15 mouse cellular contexts compared by ENCODE assay signal in genomic region chr10:70442623-70443022, GRCm38 (mm10). TPM values are rescaled to one million over a fixed set of nuclear protein-coding genes. Genes with fewer than 3 reads are reported as not detected.
DNase-seq lines count a peak whose midpoint lies in the region; ATAC-seq lines count a peak whose summit lies in the region.
"Had no signal": no experiment of that assay in that cellular context is flagged by ENCODE, and none has a peak within 500 bp of the region (broad histone marks: within the 10 kb centered on the region; RNA-seq: fewer than 3 reads in every experiment).

No protein-coding gene starts in this region.

- H3K9ac ChIP-seq in forebrain, embryonic 13.5 days, result 0 out of 2 replicates have a peak overlapping the region, but pooled peaks have one; percentile 84
- H3K9ac ChIP-seq in limb, embryonic 12.5 days (replicated peaks), result no peak overlapping the region
- H3K9ac ChIP-seq in hindbrain, embryonic 16.5 days (ENCODE audit: low read depth, low read length), result no peak overlapping the region
- H3K9ac ChIP-seq in neural tube, embryonic 15.5 days (replicated peaks), result no peak overlapping the region
- H3K9ac ChIP-seq in liver, embryonic 11.5 days (ENCODE audit: low read depth, low read length), result no peak overlapping the region
- no peak overlapping the region for H3K9ac ChIP-seq in kidney, embryonic 15.5 days
- H3K9ac ChIP-seq: embryonic facial prominence, embryonic 12.5 days; liver, embryonic 15.5 days had no signal

- WGBS in forebrain, embryonic 13.5 days, result 80% methylated on average over 5 of the region's 5 CpGs
- 86% methylated on average over 5 of the region's 5 CpGs for WGBS in forebrain, embryonic 10.5 days
- WGBS in limb, embryonic 12.5 days, result 72% methylated on average over 5 of the region's 5 CpGs
- WGBS in limb, embryonic 10.5 days, result 81% methylated on average over 5 of the region's 5 CpGs
- 78% methylated on average over 5 of the region's 5 CpGs for WGBS in hindbrain, embryonic 16.5 days
- WGBS in neural tube, embryonic 15.5 days, result 66% methylated on average over 5 of the region's 5 CpGs
- WGBS in liver, embryonic 11.5 days, result 80% methylated on average over 5 of the region's 5 CpGs
- 75% methylated on average over 5 of the region's 5 CpGs for WGBS in kidney, embryonic 15.5 days

- DNase-seq in forebrain, embryonic 10.5 days (ENCODE audit: extremely low spot score, low spot score), result no peak
- no peak for DNase-seq in limb, embryonic 10.5 days (ENCODE audit: low spot score)
- DNase-seq in liver, embryonic 11.5 days (ENCODE audit: low spot score), result no peak
- DNase-seq: cerebellum, adult 2 months; kidney, postnatal 25 days; lung, postnatal 4 days; spleen, adult 18-20 months; thymus, adult 18-20 months had no signal

- H3K4me1 ChIP-seq in forebrain, embryonic 13.5 days, result peaks cover 30% of the 10 kb centered on the region
- H3K4me1 ChIP-seq in forebrain, embryonic 10.5 days, result peaks cover 36% of the 10 kb centered on the region
- H3K4me1 ChIP-seq in limb, embryonic 12.5 days (replicated peaks), result peaks cover 16% of the 10 kb centered on the region
- peaks cover 7% of the 10 kb centered on the region for H3K4me1 ChIP-seq in limb, embryonic 10.5 days
- H3K4me1 ChIP-seq in hindbrain, embryonic 16.5 days (ENCODE audit: control insufficient read depth, insufficient read depth, low read depth, low read length), result peaks cover 29% of the 10 kb centered on the region
- H3K4me1 ChIP-seq in neural tube, embryonic 15.5 days, result peaks cover 31% of the 10 kb centered on the region
- no peaks in the 10 kb centered on the region for H3K4me1 ChIP-seq in liver, embryonic 11.5 days (replicated peaks; ENCODE audit: control insufficient read depth, insufficient read depth, low read length)
- peaks cover 16% of the 10 kb centered on the region for H3K4me1 ChIP-seq in kidney, embryonic 15.5 days
- H3K4me1 ChIP-seq: liver, embryonic 15.5 days had no signal

- peak overlapping the region; percentile 65 for H3K4me2 ChIP-seq in forebrain, embryonic 13.5 days
- peak overlapping the region; percentile 87; the same call in 1 of the 2 replicates for H3K4me2 ChIP-seq in limb, embryonic 12.5 days
- H3K4me2 ChIP-seq in hindbrain, embryonic 16.5 days (ENCODE audit: low read length), result peak overlapping the region; percentile 65
- peak overlapping the region; percentile 70 for H3K4me2 ChIP-seq in neural tube, embryonic 15.5 days
- no peak overlapping the region for H3K4me2 ChIP-seq in liver, embryonic 11.5 days
- H3K4me2 ChIP-seq in kidney, embryonic 15.5 days, result no peak overlapping the region
- H3K4me2 ChIP-seq: liver, embryonic 15.5 days had no signal

- no peaks in the 10 kb centered on the region for H3K27me3 ChIP-seq in forebrain, embryonic 13.5 days
- H3K27me3 ChIP-seq in forebrain, embryonic 10.5 days (ENCODE audit: poor library complexity, severe bottlenecking), result peaks cover 15% of the 10 kb centered on the region
- no peaks in the 10 kb centered on the region for H3K27me3 ChIP-seq in limb, embryonic 12.5 days
- H3K27me3 ChIP-seq in limb, embryonic 10.5 days (ENCODE audit: low read depth, poor library complexity, severe bottlenecking), result 0 out of 2 replicates have a peak, but pooled peaks cover 4% of the 10 kb centered on the region
- H3K27me3 ChIP-seq in hindbrain, embryonic 16.5 days (replicated peaks; ENCODE audit: control insufficient read depth, insufficient read depth, low read length), result no peaks in the 10 kb centered on the region
- no peaks in the 10 kb centered on the region for H3K27me3 ChIP-seq in neural tube, embryonic 15.5 days (replicated peaks)
- peaks cover 13% of the 10 kb centered on the region for H3K27me3 ChIP-seq in liver, embryonic 11.5 days (replicated peaks; ENCODE audit: control insufficient read depth, insufficient read depth, low read length)
- peaks cover 3% of the 10 kb centered on the region for H3K27me3 ChIP-seq in kidney, embryonic 15.5 days
- H3K27me3 ChIP-seq: embryonic facial prominence, embryonic 12.5 days had no signal

- H3K9me3 ChIP-seq in forebrain, embryonic 13.5 days (replicated peaks), result no peaks in the 10 kb centered on the region
- H3K9me3 ChIP-seq in forebrain, embryonic 10.5 days, result no peaks in the 10 kb centered on the region
- no peaks in the 10 kb centered on the region for H3K9me3 ChIP-seq in limb, embryonic 12.5 days
- H3K9me3 ChIP-seq in limb, embryonic 10.5 days (replicated peaks), result no peaks in the 10 kb centered on the region
- H3K9me3 ChIP-seq in hindbrain, embryonic 16.5 days (ENCODE audit: control insufficient read depth, low read length), result no peaks in the 10 kb centered on the region
- no peaks in the 10 kb centered on the region for H3K9me3 ChIP-seq in neural tube, embryonic 15.5 days (replicated peaks)
- no peaks in the 10 kb centered on the region for H3K9me3 ChIP-seq in liver, embryonic 11.5 days (ENCODE audit: control insufficient read depth, low read length)
- no peaks in the 10 kb centered on the region for H3K9me3 ChIP-seq in kidney, embryonic 15.5 days (replicated peaks)
- H3K9me3 ChIP-seq: embryonic facial prominence, embryonic 12.5 days; liver, embryonic 15.5 days had no signal

- no peak overlapping the region for H3K27ac ChIP-seq in forebrain, embryonic 13.5 days
- no peak overlapping the region for H3K27ac ChIP-seq in forebrain, embryonic 10.5 days
- no peak overlapping the region for H3K27ac ChIP-seq in limb, embryonic 12.5 days
- H3K27ac ChIP-seq in limb, embryonic 10.5 days, result no peak overlapping the region
- no peak overlapping the region for H3K27ac ChIP-seq in hindbrain, embryonic 16.5 days (ENCODE audit: low read depth, low read length)
- H3K27ac ChIP-seq in neural tube, embryonic 15.5 days (replicated peaks), result no peak overlapping the region
- H3K27ac ChIP-seq in liver, embryonic 11.5 days (ENCODE audit: low read depth, low read length), result no peak overlapping the region
- no peak overlapping the region for H3K27ac ChIP-seq in kidney, embryonic 15.5 days
- H3K27ac ChIP-seq: embryonic facial prominence, embryonic 12.5 days; liver, embryonic 15.5 days had no signal

- no peak for ATAC-seq in forebrain, embryonic 13.5 days
- ATAC-seq in limb, embryonic 12.5 days (ENCODE audit: insufficient number of reproducible peaks, insufficient read depth, low FRiP score, low TSS enrichment, low read depth), result no peak
- ATAC-seq in hindbrain, embryonic 16.5 days, result no peak
- ATAC-seq in neural tube, embryonic 15.5 days (ENCODE audit: low FRiP score), result no peak
- no peak for ATAC-seq in liver, embryonic 11.5 days (replicated peaks; ENCODE audit: low FRiP score)
- ATAC-seq in kidney, embryonic 15.5 days (replicated peaks; ENCODE audit: low FRiP score), result no peak

- H3K4me3 ChIP-seq in forebrain, embryonic 13.5 days, result no peak overlapping the region
- no peak overlapping the region for H3K4me3 ChIP-seq in forebrain, embryonic 10.5 days
- H3K4me3 ChIP-seq in limb, embryonic 12.5 days (replicated peaks), result no peak overlapping the region
- H3K4me3 ChIP-seq in limb, embryonic 10.5 days, result no peak overlapping the region
- no peak overlapping the region for H3K4me3 ChIP-seq in hindbrain, embryonic 16.5 days (ENCODE audit: low read length)
- H3K4me3 ChIP-seq in neural tube, embryonic 15.5 days (replicated peaks), result peak overlapping the region; percentile 73; the same call in 1 of the 2 replicates
- no peak overlapping the region for H3K4me3 ChIP-seq in liver, embryonic 11.5 days (ENCODE audit: low read depth, low read length)
- no peak overlapping the region for H3K4me3 ChIP-seq in kidney, embryonic 15.5 days (replicated peaks)
- H3K4me3 ChIP-seq: liver, embryonic 15.5 days had no signal

- no peaks in the 10 kb centered on the region for H3K36me3 ChIP-seq in forebrain, embryonic 13.5 days (ENCODE audit: poor library complexity, severe bottlenecking)
- H3K36me3 ChIP-seq in forebrain, embryonic 10.5 days (replicated peaks), result no peaks in the 10 kb centered on the region
- no peaks in the 10 kb centered on the region for H3K36me3 ChIP-seq in limb, embryonic 12.5 days
- no peaks in the 10 kb centered on the region for H3K36me3 ChIP-seq in limb, embryonic 10.5 days
- no peaks in the 10 kb centered on the region for H3K36me3 ChIP-seq in hindbrain, embryonic 16.5 days (ENCODE audit: control insufficient read depth, insufficient read depth, low read length)
- no peaks in the 10 kb centered on the region for H3K36me3 ChIP-seq in neural tube, embryonic 15.5 days
- H3K36me3 ChIP-seq in liver, embryonic 11.5 days (ENCODE audit: control insufficient read depth, insufficient read depth, low read length), result no peaks in the 10 kb centered on the region
- H3K36me3 ChIP-seq in kidney, embryonic 15.5 days, result no peaks in the 10 kb centered on the region
- H3K36me3 ChIP-seq: embryonic facial prominence, embryonic 12.5 days; liver, embryonic 15.5 days had no signal

RNA-seq across cellular contexts. Expression of gene Fam13c, which starts 2.3 kb away (rescaled TPM):
- polyA plus RNA-seq in forebrain, embryonic 13.5 days (2015; fragmentation: Nextera tagmentation; extraction: Ambion mirVana), result 20.2 and 21.1 TPM in 2 replicates
- 7.1 and 8.4 TPM in 2 replicates for polyA plus RNA-seq in forebrain, embryonic 10.5 days (2016; fragmentation: Nextera tagmentation; extraction: Ambion mirVana)
- polyA plus RNA-seq in limb, embryonic 12.5 days (2016; fragmentation: Nextera tagmentation; extraction: Ambion mirVana), result 12.0 and 12.7 TPM in 2 replicates
- polyA plus RNA-seq in limb, embryonic 10.5 days (2016; fragmentation: Nextera tagmentation; extraction: Ambion mirVana), result 5.2 and 7.8 TPM in 2 replicates
- 24.7 and 25.5 TPM in 2 replicates for polyA plus RNA-seq in hindbrain, embryonic 16.5 days (2015; fragmentation: Nextera tagmentation; extraction: Ambion mirVana)
- polyA plus RNA-seq in neural tube, embryonic 15.5 days (2015; fragmentation: Nextera tagmentation; extraction: Ambion mirVana), result 19.6 and 21.4 TPM in 2 replicates
- 1.8 TPM in 2 replicates for polyA plus RNA-seq in liver, embryonic 11.5 days (2014; fragmentation: Nextera tagmentation; extraction: Ambion mirVana)
- polyA plus RNA-seq in kidney, embryonic 15.5 days (2015; fragmentation: Nextera tagmentation; extraction: Ambion mirVana), result 6.2 and 6.9 TPM in 2 replicates

Comparison
In these comparisons a context has a peak if more than half of its experiments do, and no peak if none do; other contexts are left out.
1. H3K4me2 ChIP-seq: peak in forebrain, embryonic 13.5 days (single experiment), limb, embryonic 12.5 days (single experiment), hindbrain, embryonic 16.5 days (single experiment) and neural tube, embryonic 15.5 days (single experiment); none in liver, embryonic 11.5 days (single experiment) and kidney, embryonic 15.5 days (single experiment).